Mouse (Mus musculus): ENCODE results near the gene Igf2bp1. TPM values are rescaled to one million over a fixed set of nuclear protein-coding genes. Genes with fewer than 3 reads are reported as not detected.
A peak's percentile ranks its signal among the peaks of the same experiment; 100 is the strongest.

Igf2bp1 gene
- polyA plus RNA-seq, 1 experiment: not detected

DNA sequence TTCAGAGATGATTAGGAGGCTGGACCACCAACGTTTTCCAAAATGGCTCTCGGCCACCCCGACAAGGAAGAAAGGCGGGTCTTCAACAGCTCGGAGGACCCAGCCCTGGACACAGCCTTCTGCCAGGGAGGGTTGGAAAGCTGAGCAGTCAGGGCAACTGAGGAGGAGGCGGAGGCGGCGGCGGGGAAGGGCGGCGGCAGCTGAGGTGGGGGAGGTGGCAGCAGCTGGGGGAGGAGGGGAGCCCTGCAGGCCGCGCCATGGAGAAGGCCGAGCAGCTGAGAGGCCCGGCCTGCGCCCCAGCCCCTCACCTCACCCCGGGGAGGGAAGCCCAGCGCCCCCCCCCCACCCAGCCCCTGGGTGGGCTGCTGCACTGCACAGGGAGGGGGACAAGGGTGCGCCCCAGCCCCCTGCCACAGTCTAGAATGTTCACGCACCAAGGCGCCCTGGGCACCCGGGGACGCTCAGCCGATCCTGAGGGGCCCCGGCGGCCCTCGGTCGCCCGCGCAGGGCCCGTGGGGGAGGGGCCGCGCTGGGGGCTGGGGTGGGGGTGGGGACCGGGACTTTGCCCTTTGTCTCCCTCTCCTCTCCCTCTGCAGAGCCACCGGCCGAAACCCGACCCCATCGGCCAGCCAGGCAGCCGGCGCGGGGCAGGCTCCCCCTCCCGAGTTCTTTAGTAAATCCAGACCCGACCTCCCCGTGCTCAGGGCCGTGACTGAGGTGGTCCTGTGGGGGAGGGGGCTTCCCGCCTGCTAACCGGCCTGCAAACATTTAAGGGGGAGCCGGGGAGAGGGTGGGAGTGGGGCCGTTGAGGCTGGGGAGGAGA is 14.6 kb downstream of the Igf2bp1 start:
- H3K27ac ChIP-seq (ENCODE audit: insufficient read depth, low read depth, low read length): no peak overlapping the region
- no peak for TF ChIP-seq CTCF (IDR thresholded peaks at IDR 0.05; ENCODE audit: low read depth, low read length)
- no peak for TF ChIP-seq POLR2A (IDR thresholded peaks at IDR 0.05; ENCODE audit: borderline replicate concordance, low read depth, low read length)
- H3K4me3 ChIP-seq (ENCODE audit: insufficient read depth, low read length): no peak overlapping the region
- no peaks in the 10 kb centered on the region for H3K4me1 ChIP-seq (ENCODE audit: control insufficient read depth, insufficient read depth, low read length)

DNA sequence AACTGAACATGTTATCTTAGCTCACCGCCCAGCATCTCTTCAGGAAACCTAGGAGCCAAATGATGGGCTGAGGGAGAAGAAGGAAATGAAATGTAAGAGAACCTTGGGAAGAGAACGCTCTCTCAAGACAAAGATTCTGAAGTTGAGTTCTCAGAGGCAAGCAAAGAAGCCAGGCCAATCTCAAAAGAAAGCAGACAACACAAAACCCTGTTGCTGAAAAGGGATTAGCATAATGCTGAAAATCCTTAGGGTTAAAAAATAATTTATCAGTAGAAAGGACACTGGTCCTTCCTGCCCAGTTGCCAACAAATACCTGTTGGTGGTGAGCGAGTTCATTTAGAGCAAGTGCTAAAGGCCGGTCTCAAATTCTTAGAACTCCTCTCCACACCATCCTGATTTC is 15.3 kb downstream of the Igf2bp1 start:
- no peaks in the 10 kb centered on the region for H3K4me1 ChIP-seq (ENCODE audit: control insufficient read depth, insufficient read depth, low read length)
- no peak overlapping the region for H3K27ac ChIP-seq (ENCODE audit: insufficient read depth, low read depth, low read length)
- H3K4me3 ChIP-seq (ENCODE audit: insufficient read depth, low read length): no peak overlapping the region
- no peak for TF ChIP-seq POLR2A (IDR thresholded peaks at IDR 0.05; ENCODE audit: borderline replicate concordance, low read depth, low read length)
- no peak for TF ChIP-seq CTCF (IDR thresholded peaks at IDR 0.05; ENCODE audit: low read depth, low read length)

DNA sequence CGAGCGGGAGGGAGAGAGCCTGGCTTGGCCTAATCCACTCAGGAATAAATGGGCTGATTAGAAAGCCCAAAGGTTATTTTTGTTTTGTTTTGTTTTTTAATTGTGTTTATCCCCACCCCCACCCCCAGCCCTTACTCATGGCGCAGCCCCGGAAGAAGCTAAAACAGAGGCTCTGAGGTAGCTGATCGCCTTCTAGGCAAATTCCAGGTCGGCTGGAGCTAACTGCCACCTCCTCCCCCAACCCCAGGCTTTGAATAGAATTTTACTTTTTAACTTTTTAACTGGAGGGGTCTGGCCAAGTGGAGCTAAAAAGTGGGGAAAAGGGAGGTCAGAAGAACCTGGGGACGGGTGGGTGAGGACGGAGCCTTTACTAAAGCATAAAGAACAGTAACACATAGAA is 15.9 kb downstream of the Igf2bp1 start:
- TF ChIP-seq POLR2A (IDR thresholded peaks at IDR 0.05; ENCODE audit: borderline replicate concordance, low read depth, low read length): no peak
- no peak for TF ChIP-seq CTCF (IDR thresholded peaks at IDR 0.05; ENCODE audit: low read depth, low read length)
- H3K4me3 ChIP-seq (ENCODE audit: insufficient read depth, low read length): no peak overlapping the region
- no peaks in the 10 kb centered on the region for H3K4me1 ChIP-seq (ENCODE audit: control insufficient read depth, insufficient read depth, low read length)
- H3K27ac ChIP-seq (ENCODE audit: insufficient read depth, low read depth, low read length): no peak overlapping the region

DNA sequence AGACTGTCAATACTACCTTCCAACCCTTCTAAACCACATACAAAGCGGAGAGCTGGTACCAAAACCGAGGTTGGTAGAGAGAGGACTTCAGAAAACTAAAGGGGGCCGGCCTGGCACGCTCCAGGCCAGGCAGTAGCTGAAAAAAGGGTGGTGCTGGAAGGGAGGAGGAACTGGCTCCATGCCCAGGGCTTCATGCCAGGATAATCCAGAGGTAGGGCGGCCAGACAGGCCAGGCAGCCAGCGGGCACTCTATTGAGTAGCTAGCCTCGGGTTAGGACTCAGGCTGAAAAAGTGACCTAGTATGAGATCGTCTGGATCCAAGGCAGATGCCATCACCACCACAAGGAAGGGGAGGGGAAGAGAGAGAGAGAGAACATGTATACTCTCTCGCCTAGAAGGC is 17.2 kb downstream of the Igf2bp1 start:
- no peak overlapping the region for H3K4me3 ChIP-seq (ENCODE audit: insufficient read depth, low read length)
- H3K27ac ChIP-seq (ENCODE audit: insufficient read depth, low read depth, low read length): no peak overlapping the region
- no peak for TF ChIP-seq POLR2A (IDR thresholded peaks at IDR 0.05; ENCODE audit: borderline replicate concordance, low read depth, low read length)
- no peak for TF ChIP-seq CTCF (IDR thresholded peaks at IDR 0.05; ENCODE audit: low read depth, low read length)

DNA sequence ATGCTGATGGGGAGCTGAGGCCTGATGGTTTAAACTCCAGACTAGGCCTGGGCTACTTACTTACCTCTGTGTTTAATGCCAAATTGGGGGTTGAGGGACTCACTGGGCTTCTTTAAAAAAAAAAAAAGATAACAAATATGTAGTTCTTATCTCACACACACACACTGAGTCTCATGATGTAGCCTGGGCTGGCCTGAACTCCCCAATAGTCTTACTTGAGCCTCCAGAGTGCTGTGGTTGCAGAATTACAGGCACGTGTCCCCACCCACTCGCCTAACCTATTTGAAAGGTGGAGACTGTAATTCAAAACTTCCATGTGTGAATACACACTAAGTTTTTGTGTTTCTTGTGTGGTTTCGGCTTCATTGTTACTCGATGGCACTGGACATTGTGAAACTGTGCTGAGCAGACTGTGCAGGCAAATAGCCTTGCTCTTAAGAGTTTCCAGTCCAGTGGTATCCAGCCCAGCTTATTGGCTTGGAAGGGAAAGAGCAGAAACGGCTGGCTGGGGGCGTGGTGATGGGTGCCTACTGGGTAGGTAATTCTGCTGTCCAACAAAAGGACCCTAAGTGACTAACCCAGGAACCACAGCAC is 17.8 kb downstream of the Igf2bp1 start:
- H3K27ac ChIP-seq (ENCODE audit: insufficient read depth, low read depth, low read length): no peak overlapping the region
- TF ChIP-seq CTCF (IDR thresholded peaks at IDR 0.05; ENCODE audit: low read depth, low read length): no peak
- TF ChIP-seq POLR2A (IDR thresholded peaks at IDR 0.05; ENCODE audit: borderline replicate concordance, low read depth, low read length): no peak
- H3K4me1 ChIP-seq (ENCODE audit: control insufficient read depth, insufficient read depth, low read length): no peaks in the 10 kb centered on the region
- no peak overlapping the region for H3K4me3 ChIP-seq (ENCODE audit: insufficient read depth, low read length)

More for the DNA sequence above, 17.2 kb downstream of the Igf2bp1 start:
- H3K4me1 ChIP-seq (ENCODE audit: control insufficient read depth, insufficient read depth, low read length): no peaks in the 10 kb centered on the region

DNA sequence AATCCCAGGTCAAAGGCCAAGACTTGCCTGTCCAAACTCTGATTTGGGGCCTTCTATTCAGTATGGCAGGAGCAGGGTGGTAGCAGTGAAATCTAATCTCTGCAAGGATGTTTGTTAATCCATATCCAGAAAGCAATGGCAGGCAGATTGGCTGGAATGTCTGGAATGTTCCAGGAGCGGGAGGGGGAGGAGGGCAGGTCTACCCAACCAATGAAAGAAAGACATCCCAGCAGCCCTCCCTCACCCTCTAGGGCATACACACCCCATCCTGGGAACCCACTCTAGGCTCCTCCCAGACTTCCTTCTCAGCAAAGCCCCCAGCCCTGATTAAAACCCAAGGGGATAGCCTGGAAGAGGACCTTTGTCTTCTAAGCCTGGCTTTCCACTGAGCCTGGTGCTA is 23.3 kb downstream of the Igf2bp1 start:
- Histone ChIP-seq H3K27ac (ENCODE audit: insufficient read depth, low read depth, low read length) (no peak overlapping the region), H3K4me1 (ENCODE audit: control insufficient read depth, insufficient read depth, low read length) (no peaks in the 10 kb centered on the region), H3K4me3 (ENCODE audit: insufficient read depth, low read length) (no peak overlapping the region)
- TF ChIP-seq CTCF (IDR thresholded peaks at IDR 0.05; ENCODE audit: low read depth, low read length): no peak
- no peak for TF ChIP-seq POLR2A (IDR thresholded peaks at IDR 0.05; ENCODE audit: borderline replicate concordance, low read depth, low read length)

DNA sequence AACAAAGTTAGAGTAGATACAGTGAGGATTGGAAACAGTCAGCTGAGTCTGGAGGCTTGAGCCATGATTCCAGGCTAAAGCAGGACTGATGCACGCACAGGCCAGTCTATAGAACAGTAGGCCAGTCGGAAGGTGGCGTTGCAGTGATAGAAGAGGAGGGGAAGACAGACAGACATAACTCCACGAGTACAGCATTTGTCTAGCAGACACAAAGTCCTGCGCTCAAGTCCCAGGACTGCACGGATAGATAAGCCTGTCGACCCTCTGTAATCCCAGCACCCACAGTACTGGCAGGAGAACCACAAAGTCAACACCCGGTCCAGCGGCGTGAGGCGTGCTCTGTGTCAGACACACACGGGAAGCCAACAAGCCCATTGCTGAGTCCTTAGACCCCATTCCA is 23.9 kb downstream of the Igf2bp1 start:
- TF ChIP-seq POLR2A (IDR thresholded peaks at IDR 0.05; ENCODE audit: borderline replicate concordance, low read depth, low read length) (no peak), CTCF (IDR thresholded peaks at IDR 0.05; ENCODE audit: low read depth, low read length) (no peak)
- no peaks in the 10 kb centered on the region for H3K4me1 ChIP-seq (ENCODE audit: control insufficient read depth, insufficient read depth, low read length)
- H3K27ac ChIP-seq (ENCODE audit: insufficient read depth, low read depth, low read length): no peak overlapping the region
- H3K4me3 ChIP-seq (ENCODE audit: insufficient read depth, low read length): no peak overlapping the region

DNA sequence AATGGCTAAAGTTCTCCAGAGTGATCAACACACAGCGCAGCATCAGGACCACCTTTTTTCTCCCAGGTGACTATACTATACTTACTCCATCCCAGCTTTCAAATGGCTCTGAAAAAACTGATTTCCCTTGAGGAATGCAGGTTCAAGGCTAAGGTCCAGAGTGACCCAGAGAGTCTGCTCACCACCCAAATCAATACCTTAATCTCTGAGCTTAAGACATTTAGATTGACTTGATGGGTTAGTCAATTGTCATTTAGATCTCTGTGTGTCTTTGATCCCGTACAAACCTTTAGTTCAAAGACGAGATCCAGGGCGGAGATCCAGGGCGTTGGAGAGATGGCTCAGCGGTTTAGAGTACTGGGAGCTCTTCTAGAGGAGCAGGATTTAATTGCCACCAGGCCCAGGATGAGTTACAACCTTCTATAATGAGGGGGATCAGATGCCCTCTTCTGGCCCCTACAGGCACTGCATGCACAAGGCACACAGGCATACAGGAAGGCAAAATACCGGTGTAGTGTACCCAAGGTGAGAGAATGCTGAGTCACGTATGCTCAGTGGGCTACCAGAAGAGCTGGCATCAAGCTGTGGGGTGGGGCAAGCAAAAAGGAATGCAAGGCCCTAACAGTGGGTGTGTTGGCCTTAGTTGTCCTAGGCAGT is 24.9 kb downstream of the Igf2bp1 start:
- Histone ChIP-seq H3K4me3 (ENCODE audit: insufficient read depth, low read length) (no peak overlapping the region), H3K4me1 (ENCODE audit: control insufficient read depth, insufficient read depth, low read length) (no peaks in the 10 kb centered on the region), H3K27ac (ENCODE audit: insufficient read depth, low read depth, low read length) (no peak overlapping the region)
- TF ChIP-seq POLR2A (IDR thresholded peaks at IDR 0.05; ENCODE audit: borderline replicate concordance, low read depth, low read length): no peak
- peak; percentile 23; the same call in 1 of the 2 replicates for TF ChIP-seq CTCF (IDR thresholded peaks at IDR 0.05; ENCODE audit: low read depth, low read length)

DNA sequence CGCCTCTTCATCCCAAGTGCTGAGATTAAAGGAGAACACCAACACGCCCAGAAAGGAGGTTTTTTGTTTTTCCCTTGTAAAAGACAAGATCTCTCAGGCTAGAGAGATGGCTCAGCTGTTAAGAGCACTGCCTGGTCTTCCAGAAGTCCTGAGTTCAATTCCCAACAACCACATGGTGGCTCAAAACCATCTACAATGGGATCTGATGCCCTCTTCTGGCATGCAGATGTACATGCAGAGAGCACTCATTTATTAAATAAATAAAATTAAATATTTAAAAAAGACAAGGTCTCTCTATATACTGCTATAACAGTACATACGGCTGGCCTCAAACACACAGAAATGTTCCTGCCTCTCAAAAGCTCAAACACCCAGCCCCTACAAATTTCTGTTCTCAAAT is 27.3 kb downstream of the Igf2bp1 start:
- H3K27ac ChIP-seq (ENCODE audit: insufficient read depth, low read depth, low read length): no peak overlapping the region
- no peaks in the 10 kb centered on the region for H3K4me1 ChIP-seq (ENCODE audit: control insufficient read depth, insufficient read depth, low read length)
- TF ChIP-seq POLR2A (IDR thresholded peaks at IDR 0.05; ENCODE audit: borderline replicate concordance, low read depth, low read length): no peak
- no peak for TF ChIP-seq CTCF (IDR thresholded peaks at IDR 0.05; ENCODE audit: low read depth, low read length)
- no peak overlapping the region for H3K4me3 ChIP-seq (ENCODE audit: insufficient read depth, low read length)

DNA sequence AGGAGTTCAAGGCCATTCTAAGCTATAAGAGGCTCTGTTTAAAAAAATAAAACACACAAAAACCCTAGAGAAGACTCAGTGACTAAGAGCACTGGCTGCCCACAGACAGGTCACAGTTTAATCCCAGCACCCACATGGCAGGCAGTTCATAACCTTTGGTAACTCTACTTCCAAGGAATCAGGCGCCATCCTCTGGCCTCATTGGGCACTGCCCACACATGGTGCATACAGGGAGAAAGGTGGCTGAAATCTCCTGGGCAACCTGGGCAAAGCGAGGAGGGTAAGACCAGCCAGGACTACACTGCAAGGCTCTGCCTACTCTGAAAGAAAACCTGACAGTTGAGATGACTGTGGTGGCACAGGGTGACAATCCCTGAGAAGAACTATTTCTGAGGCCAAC is 29.4 kb downstream of the Igf2bp1 start:
- Histone ChIP-seq H3K4me3 (ENCODE audit: insufficient read depth, low read length) (no peak overlapping the region), H3K4me1 (ENCODE audit: control insufficient read depth, insufficient read depth, low read length) (no peaks in the 10 kb centered on the region), H3K27ac (ENCODE audit: insufficient read depth, low read depth, low read length) (no peak overlapping the region)
- no peak for TF ChIP-seq CTCF (IDR thresholded peaks at IDR 0.05; ENCODE audit: low read depth, low read length)
- no peak for TF ChIP-seq POLR2A (IDR thresholded peaks at IDR 0.05; ENCODE audit: borderline replicate concordance, low read depth, low read length)
